Mouse (Mus musculus): ENCODE data around the gene Amigo2. TPM values are rescaled to one million over a fixed set of nuclear protein-coding genes. Genes with fewer than 3 reads are reported as not detected.

The Amigo2 gene
- polyA plus RNA-seq, 1 experiment from 2014 or later: 0.91 TPM

- WGBS (ENCODE audit: insufficient replicate concordance): 66% methylated on average over 14 of the region's 14 CpGs
- no peak overlapping the region for H3K4me2 ChIP-seq
These were observed 19.3 kb upstream of the Amigo2 start for GRCm38 (mm10) chr15:97266236-97266845.

DNA sequence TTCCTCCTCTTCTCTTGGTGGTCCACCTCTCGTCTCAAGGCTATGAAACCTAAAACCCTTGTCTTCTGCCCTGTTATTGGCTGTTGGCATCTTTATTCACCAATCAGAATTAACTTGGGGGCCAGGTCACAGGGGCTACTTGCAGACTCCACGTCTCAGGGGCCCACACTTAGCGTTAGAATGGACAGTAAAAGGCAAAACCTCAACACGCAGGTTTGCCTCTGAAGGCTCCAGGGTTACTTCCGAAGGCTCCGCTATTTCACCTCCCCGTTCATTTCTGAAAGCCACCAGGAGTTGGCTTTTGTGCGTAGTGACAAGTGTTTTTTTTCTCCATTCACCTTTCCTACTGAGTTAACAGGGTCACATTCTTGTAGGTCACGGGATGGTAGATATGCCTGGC, 15.2 kb upstream of the Amigo2 start:
- Histone ChIP-seq H3K4me1 (replicated peaks) (no peaks in the 10 kb centered on the region), H3K27ac (replicated peaks) (no peak overlapping the region), H3K4me2 (no peak overlapping the region), H3K4me3 (replicated peaks) (no peak overlapping the region), H3K36me3 (replicated peaks) (no peaks in the 10 kb centered on the region), H3K27me3 (no peaks in the 10 kb centered on the region), H3K9me3 (replicated peaks) (no peaks in the 10 kb centered on the region), H3K9ac (no peak overlapping the region)
- WGBS (ENCODE audit: insufficient replicate concordance): 71% methylated on average over 9 of the region's 9 CpGs
- ATAC-seq (ENCODE audit: insufficient read depth): no peak

More at GRCm38 (mm10) chr15:97266236-97266845, 19.3 kb upstream of the Amigo2 start:
- Histone ChIP-seq H3K4me3 (replicated peaks) (no peak overlapping the region), H3K27me3 (no peaks in the 10 kb centered on the region), H3K4me1 (replicated peaks) (no peaks in the 10 kb centered on the region), H3K36me3 (replicated peaks) (no peaks in the 10 kb centered on the region), H3K9me3 (replicated peaks) (no peaks in the 10 kb centered on the region), H3K27ac (replicated peaks) (no peak overlapping the region), H3K9ac (no peak overlapping the region)
- ATAC-seq (ENCODE audit: insufficient read depth): no peak

- Histone ChIP-seq H3K36me3 (replicated peaks) (no peaks in the 10 kb centered on the region), H3K4me1 (replicated peaks) (no peaks in the 10 kb centered on the region), H3K9ac (no peak overlapping the region), H3K27me3 (no peaks in the 10 kb centered on the region), H3K27ac (replicated peaks) (no peak overlapping the region), H3K4me2 (no peak overlapping the region), H3K9me3 (replicated peaks) (no peaks in the 10 kb centered on the region), H3K4me3 (replicated peaks) (no peak overlapping the region)
- ATAC-seq (ENCODE audit: insufficient read depth): no peak
- 52% methylated on average over 11 of the region's 11 CpGs for WGBS (ENCODE audit: insufficient replicate concordance)
These were observed 13.0 kb upstream of the Amigo2 start for GRCm38 (mm10) chr15:97259968-97260597.

GRCm38 (mm10) chr15:97259300-97259699, 12.2 kb upstream of the Amigo2 start:
- Histone ChIP-seq H3K36me3 (replicated peaks) (no peaks in the 10 kb centered on the region), H3K4me1 (replicated peaks) (no peaks in the 10 kb centered on the region), H3K4me2 (no peak overlapping the region), H3K9ac (no peak overlapping the region), H3K27ac (replicated peaks) (no peak overlapping the region), H3K4me3 (replicated peaks) (no peak overlapping the region), H3K27me3 (no peaks in the 10 kb centered on the region), H3K9me3 (replicated peaks) (no peaks in the 10 kb centered on the region)
- ATAC-seq (ENCODE audit: insufficient read depth): no peak
- WGBS (ENCODE audit: insufficient replicate concordance): 70% methylated on average over 8 of the region's 8 CpGs

DNA sequence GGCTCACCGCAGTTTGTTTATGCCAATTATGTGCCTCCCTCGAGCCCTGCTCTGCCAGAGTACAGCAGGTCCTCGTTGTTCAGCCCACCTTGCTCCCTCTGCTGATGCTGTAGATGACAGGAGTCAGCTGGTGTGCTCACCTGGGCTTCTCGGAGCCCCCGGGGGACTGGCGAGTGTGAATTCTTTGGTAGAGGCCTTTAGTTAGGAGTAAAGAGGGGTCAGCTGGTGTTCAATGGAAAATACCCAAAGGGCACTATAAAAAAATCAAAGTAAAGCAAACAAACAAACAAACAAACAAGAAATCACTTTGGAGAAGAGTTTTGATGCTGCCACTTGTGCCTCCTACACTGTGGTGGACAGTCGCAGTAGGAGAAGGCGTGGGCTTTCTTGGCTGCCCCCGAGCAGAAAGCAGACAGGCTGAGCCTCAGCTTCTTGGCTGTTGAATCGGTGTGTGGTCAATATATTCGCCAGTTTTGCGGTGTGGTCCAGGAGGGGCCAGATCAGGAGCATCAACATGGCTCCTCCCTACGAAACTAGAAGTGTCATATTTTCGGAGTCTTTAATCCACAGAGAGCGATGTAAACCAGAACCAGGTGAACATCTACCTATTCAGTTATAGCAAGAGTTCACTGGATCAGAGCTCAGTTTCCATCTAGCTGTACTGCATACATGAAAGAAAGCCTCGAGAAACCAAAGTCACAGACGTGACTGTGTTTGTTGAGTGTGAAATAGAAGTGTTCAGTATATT, 11.6 kb upstream of the Amigo2 start:
- Histone ChIP-seq H3K4me2 (no peak overlapping the region), H3K9ac (no peak overlapping the region), H3K36me3 (replicated peaks) (no peaks in the 10 kb centered on the region), H3K27ac (replicated peaks) (no peak overlapping the region), H3K9me3 (replicated peaks) (no peaks in the 10 kb centered on the region), H3K4me1 (replicated peaks) (no peaks in the 10 kb centered on the region), H3K4me3 (replicated peaks) (no peak overlapping the region), H3K27me3 (no peaks in the 10 kb centered on the region)
- 75% methylated on average over 17 of the region's 17 CpGs for WGBS (ENCODE audit: insufficient replicate concordance)
- ATAC-seq (ENCODE audit: insufficient read depth): no peak

- no peak overlapping the region for H3K4me2 ChIP-seq
- no peaks in the 10 kb centered on the region for H3K27me3 ChIP-seq
- no peak overlapping the region for H3K9ac ChIP-seq
- no peak for ATAC-seq (ENCODE audit: insufficient read depth)
- 64% methylated on average over 8 of the region's 8 CpGs for WGBS (ENCODE audit: insufficient replicate concordance)
- no peaks in the 10 kb centered on the region for H3K36me3 ChIP-seq (replicated peaks)
- no peaks in the 10 kb centered on the region for H3K9me3 ChIP-seq (replicated peaks)
- no peak overlapping the region for H3K27ac ChIP-seq (replicated peaks)
- no peaks in the 10 kb centered on the region for H3K4me1 ChIP-seq (replicated peaks)
- H3K4me3 ChIP-seq (replicated peaks): no peak overlapping the region
These were observed 10.2 kb upstream of the Amigo2 start for GRCm38 (mm10) chr15:97257206-97257775.

DNA sequence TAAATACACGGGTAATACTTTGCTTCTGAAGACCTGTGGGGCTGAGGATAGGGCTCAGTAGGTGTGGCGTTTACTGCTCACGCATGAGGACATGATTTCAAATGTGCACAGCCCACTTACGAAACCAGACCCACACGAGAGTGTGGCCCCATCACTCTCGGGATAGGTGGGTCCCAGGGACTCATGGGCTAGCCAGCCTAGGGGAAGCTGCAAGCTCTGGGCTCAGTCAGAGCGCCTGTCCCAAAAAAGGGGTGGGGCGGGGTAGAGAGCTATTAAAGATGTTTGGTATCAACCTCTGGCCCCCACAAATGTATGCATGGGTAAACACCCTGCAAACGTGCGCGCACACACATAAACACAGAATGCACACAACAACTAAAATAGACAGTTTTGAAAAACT, 9.3 kb upstream of the Amigo2 start:
- WGBS (ENCODE audit: insufficient replicate concordance): 75% methylated on average over 11 of the region's 11 CpGs
- H3K4me3 ChIP-seq (replicated peaks): no peak overlapping the region
- H3K27me3 ChIP-seq: no peaks in the 10 kb centered on the region
- H3K4me2 ChIP-seq: no peak overlapping the region
- no peaks in the 10 kb centered on the region for H3K9me3 ChIP-seq (replicated peaks)
- no peaks in the 10 kb centered on the region for H3K4me1 ChIP-seq (replicated peaks)
- H3K9ac ChIP-seq: no peak overlapping the region
- no peak overlapping the region for H3K27ac ChIP-seq (replicated peaks)
- ATAC-seq (ENCODE audit: insufficient read depth): no peak
- no peaks in the 10 kb centered on the region for H3K36me3 ChIP-seq (replicated peaks)

GRCm38 (mm10) chr15:97255800-97256199, 8.7 kb upstream of the Amigo2 start:
- ATAC-seq (ENCODE audit: insufficient read depth): no peak
- Histone ChIP-seq H3K4me1 (replicated peaks) (no peaks in the 10 kb centered on the region), H3K27ac (replicated peaks) (no peak overlapping the region), H3K27me3 (no peaks in the 10 kb centered on the region), H3K4me2 (no peak overlapping the region), H3K4me3 (replicated peaks) (no peak overlapping the region), H3K9ac (no peak overlapping the region), H3K9me3 (replicated peaks) (no peaks in the 10 kb centered on the region), H3K36me3 (replicated peaks) (no peaks in the 10 kb centered on the region)
- 65% methylated on average over 3 of the region's 3 CpGs for WGBS (ENCODE audit: insufficient replicate concordance)

DNA sequence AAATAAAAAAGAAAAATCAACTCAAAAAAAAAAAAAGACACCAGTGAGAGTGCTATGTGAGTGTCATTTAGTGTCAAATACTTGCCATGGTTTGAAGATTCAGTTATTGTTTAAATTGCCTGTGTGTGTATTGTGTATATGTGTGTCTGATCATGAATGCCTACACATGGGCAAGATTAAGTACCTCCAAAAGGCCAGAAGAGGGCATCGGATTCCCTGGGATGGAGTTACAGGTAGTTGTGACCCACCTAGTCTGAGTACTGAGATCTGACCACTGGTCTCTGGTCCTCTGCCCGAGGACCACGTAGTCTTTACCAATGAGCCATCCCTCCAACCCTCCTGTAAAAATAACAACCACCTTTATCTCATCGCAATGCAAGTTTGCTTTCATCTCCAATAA, 7.3 kb upstream of the Amigo2 start:
- Histone ChIP-seq H3K36me3 (replicated peaks) (no peaks in the 10 kb centered on the region), H3K4me3 (replicated peaks) (no peak overlapping the region), H3K9ac (no peak overlapping the region), H3K27me3 (peaks cover 3% of the 10 kb centered on the region), H3K4me1 (replicated peaks) (no peaks in the 10 kb centered on the region), H3K9me3 (replicated peaks) (no peaks in the 10 kb centered on the region), H3K4me2 (no peak overlapping the region), H3K27ac (replicated peaks) (no peak overlapping the region)
- 78% methylated on average over 4 of the region's 4 CpGs for WGBS (ENCODE audit: insufficient replicate concordance)
- ATAC-seq (ENCODE audit: insufficient read depth): no peak

GRCm38 (mm10) chr15:97252493-97253034, 5.5 kb upstream of the Amigo2 start:
- WGBS (ENCODE audit: insufficient replicate concordance): 51% methylated on average over 8 of the region's 8 CpGs
- Histone ChIP-seq H3K27me3 (peaks cover 22% of the 10 kb centered on the region), H3K36me3 (replicated peaks) (no peaks in the 10 kb centered on the region), H3K27ac (replicated peaks) (no peak overlapping the region), H3K9ac (no peak overlapping the region), H3K4me3 (replicated peaks) (no peak overlapping the region), H3K4me2 (no peak overlapping the region), H3K9me3 (replicated peaks) (no peaks in the 10 kb centered on the region), H3K4me1 (replicated peaks) (peaks cover under 1% of the 10 kb centered on the region; the same call in 1 of the 2 replicates)
- no peak for ATAC-seq (ENCODE audit: insufficient read depth)

GRCm38 (mm10) chr15:97249322-97249721, 2.2 kb upstream of the Amigo2 start:
- H3K4me3 ChIP-seq (replicated peaks): no peak overlapping the region
- no peak overlapping the region for H3K27ac ChIP-seq (replicated peaks)
- H3K9ac ChIP-seq: no peak overlapping the region
- ATAC-seq (ENCODE audit: insufficient read depth): no peak
- H3K4me2 ChIP-seq: no peak overlapping the region
- H3K9me3 ChIP-seq (replicated peaks): no peaks in the 10 kb centered on the region
- WGBS (ENCODE audit: insufficient replicate concordance): 69% methylated on average over 10 of the region's 10 CpGs
- no peaks in the 10 kb centered on the region for H3K36me3 ChIP-seq (replicated peaks)
- H3K27me3 ChIP-seq: peaks cover 53% of the 10 kb centered on the region
- peaks cover 8% of the 10 kb centered on the region for H3K4me1 ChIP-seq (replicated peaks)

All from liver, embryonic 15.5 days (tissue).